13 mouse cellular contexts compared by ENCODE assay signal in the genomic region with DNA sequence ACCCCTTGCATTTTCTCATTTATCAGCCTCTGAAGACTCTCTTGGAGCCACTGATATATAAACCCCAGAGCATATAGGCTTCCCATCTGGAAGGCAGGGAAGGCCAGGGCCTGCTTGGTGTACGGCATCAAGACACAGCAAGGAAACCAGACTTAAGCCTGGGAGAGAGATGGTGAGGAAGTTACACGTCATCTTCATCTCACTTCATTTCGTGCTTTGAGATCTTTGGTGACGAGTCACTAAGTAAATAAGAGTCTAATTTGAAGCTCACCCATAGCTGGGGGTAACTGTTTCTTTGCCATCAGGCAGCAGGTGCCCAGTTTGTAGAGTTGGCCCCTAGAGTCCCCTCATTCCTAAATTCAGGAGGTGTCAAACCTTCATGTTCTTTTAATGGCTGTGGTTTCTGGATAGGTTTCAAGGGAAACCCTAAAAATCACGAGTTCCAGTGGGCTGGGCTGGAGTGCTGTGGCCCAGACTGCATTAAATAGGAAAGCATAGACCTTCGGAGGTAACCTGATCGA.
A peak's percentile ranks its signal among the peaks of the same experiment; 100 is the strongest.
DNase-seq lines count a peak whose midpoint lies in the region; ATAC-seq lines count a peak whose summit lies in the region.
"Had no signal": no experiment of that assay in that cellular context is flagged by ENCODE, and none has a peak within 500 bp of the region (broad histone marks: within the 10 kb centered on the region; RNA-seq: fewer than 3 reads in every experiment).

No protein-coding gene starts in this region.

- no peaks in the 10 kb centered on the region for H3K9me3 ChIP-seq in heart, embryonic 11.5 days (replicated peaks; ENCODE audit: control insufficient read depth, low read length)
- H3K9me3 ChIP-seq in forebrain, embryonic 16.5 days (ENCODE audit: control insufficient read depth, low read length), result no peaks in the 10 kb centered on the region
- no peaks in the 10 kb centered on the region for H3K9me3 ChIP-seq in liver, embryonic 13.5 days (replicated peaks)
- H3K9me3 ChIP-seq: liver, embryonic 15.5 days had no signal

- H3K27ac ChIP-seq in heart, embryonic 11.5 days (ENCODE audit: low read depth, low read length), result no peak overlapping the region
- H3K27ac ChIP-seq in forebrain, embryonic 16.5 days (ENCODE audit: low read length), result no peak overlapping the region
- no peak overlapping the region for H3K27ac ChIP-seq in liver, embryonic 13.5 days
- H3K27ac ChIP-seq: liver, embryonic 15.5 days had no signal

- H3K9ac ChIP-seq in heart, embryonic 11.5 days (ENCODE audit: low read depth, low read length), result no peak overlapping the region
- no peak overlapping the region for H3K9ac ChIP-seq in forebrain, embryonic 16.5 days (replicated peaks; ENCODE audit: low read depth, low read length)
- no peak overlapping the region for H3K9ac ChIP-seq in liver, embryonic 13.5 days
- H3K9ac ChIP-seq: liver, embryonic 15.5 days had no signal

- intact Hi-C loops in heart, postnatal 25 days (cut with DNase I), result loop anchor here (10.0 kb wide), 1 partner anchor 168 kb away; no protein-coding TSS in a partner anchor

- H3K36me3 ChIP-seq in heart, embryonic 11.5 days (ENCODE audit: control insufficient read depth, insufficient read depth, low read length), result no peaks in the 10 kb centered on the region
- no peaks in the 10 kb centered on the region for H3K36me3 ChIP-seq in forebrain, embryonic 16.5 days (ENCODE audit: control insufficient read depth, insufficient read depth)
- H3K36me3 ChIP-seq in liver, embryonic 13.5 days, result no peaks in the 10 kb centered on the region
- H3K36me3 ChIP-seq: liver, embryonic 15.5 days had no signal

- H3K4me1 ChIP-seq in heart, embryonic 11.5 days (ENCODE audit: control insufficient read depth, insufficient read depth, low read length), result peaks cover 63% of the 10 kb centered on the region
- H3K4me1 ChIP-seq in forebrain, embryonic 16.5 days (replicated peaks; ENCODE audit: control insufficient read depth, insufficient read depth, low read length), result peaks cover 38% of the 10 kb centered on the region
- peaks cover 60% of the 10 kb centered on the region for H3K4me1 ChIP-seq in liver, embryonic 13.5 days (replicated peaks)

- no peak for ATAC-seq in heart, embryonic 11.5 days (replicated peaks; ENCODE audit: insufficient number of reproducible peaks, low FRiP score, low TSS enrichment)
- ATAC-seq in forebrain, embryonic 16.5 days, result no peak
- no peak for ATAC-seq in liver, embryonic 13.5 days (ENCODE audit: low read depth)

- 32% methylated on average over 7 of the region's 7 CpGs for WGBS in heart, embryonic 11.5 days (ENCODE audit: insufficient replicate concordance)
- WGBS in forebrain, embryonic 16.5 days, result 63% methylated on average over 7 of the region's 7 CpGs
- 41% methylated on average over 7 of the region's 7 CpGs for WGBS in liver, embryonic 13.5 days (ENCODE audit: insufficient replicate concordance)

- peak overlapping the region; percentile 88 for H3K4me2 ChIP-seq in heart, embryonic 11.5 days
- H3K4me2 ChIP-seq in forebrain, embryonic 16.5 days (ENCODE audit: low read length), result peak overlapping the region; percentile 31
- H3K4me2 ChIP-seq in liver, embryonic 13.5 days, result peak overlapping the region; percentile 71

- no peak overlapping the region for H3K4me3 ChIP-seq in heart, embryonic 11.5 days (ENCODE audit: low read depth, low read length)
- peak overlapping the region; percentile 19; the same call in 1 of the 2 replicates for H3K4me3 ChIP-seq in forebrain, embryonic 16.5 days (replicated peaks; ENCODE audit: low read length)
- no peak overlapping the region for H3K4me3 ChIP-seq in liver, embryonic 13.5 days (replicated peaks)

- DNase-seq in heart, postnatal 25 days (ENCODE audit: low spot score), result no peak
- peak; percentile 63 for DNase-seq in 3T3-L1 (ENCODE audit: low read depth, low spot score)
- DNase-seq in liver, embryonic 13.5 days, result no peak
- no peak for DNase-seq in frontal cortex, postnatal 25 days (ENCODE audit: low spot score in 2 of 2)
- DNase-seq in left cerebral cortex, adult 18-20 months (ENCODE audit: low spot score in 2 of 2), result no peak
- no peak for DNase-seq in spleen, postnatal 36 days (ENCODE audit: low spot score in 2 of 2)
- DNase-seq: cerebellum, adult 18-20 months; gastrocnemius, postnatal 14 days; right cerebral cortex, adult 18-20 months; thymus, postnatal 36 days had no signal

- H3K27me3 ChIP-seq in heart, embryonic 11.5 days (ENCODE audit: control insufficient read depth, insufficient read depth, low read length), result no peaks in the 10 kb centered on the region
- H3K27me3 ChIP-seq in forebrain, embryonic 16.5 days (replicated peaks; ENCODE audit: control insufficient read depth, insufficient read depth, low read length), result peaks cover 40% of the 10 kb centered on the region
- H3K27me3 ChIP-seq in liver, embryonic 13.5 days, result peaks cover 79% of the 10 kb centered on the region

Comparison
In these comparisons a context has a peak if more than half of its experiments do, and no peak if none do; other contexts are left out.
1. H3K4me2 ChIP-seq: peak in every context shown above with its lines; median percentile 88 in heart, embryonic 11.5 days; 71 in liver, embryonic 13.5 days; 31 in forebrain, embryonic 16.5 days.